Mouse (Mus musculus) embryonic facial prominence, embryonic 10.5 days (tissue): ENCODE measurements around the gene Afap1l2. TPM values are rescaled to one million over a fixed set of nuclear protein-coding genes. Genes with fewer than 3 reads are reported as not detected.
A peak's percentile ranks its signal among the peaks of the same experiment; 100 is the strongest.

Source experiments
- DNase-seq: peaks from one replicate; pipeline ENCODE4 v3.0.0-alpha.2; 2017; ENCODE audit warnings: low spot score
- H3K27ac ChIP-seq: fragments of 300-500 bp; sonication (generic); replicated peaks from 2 replicates; pipeline ENCODE4 v1.5.1; 2016; ENCODE audit warnings: mild to moderate bottlenecking
- H3K27me3 ChIP-seq: fragments of 300-500 bp; sonication (generic); replicated peaks from 2 replicates; pipeline ENCODE4 v1.6.1; 2016; ENCODE audit warnings: low read depth, mild to moderate bottlenecking; ENCODE audit not compliant: poor library complexity, severe bottlenecking
- H3K36me3 ChIP-seq: fragments of 300-500 bp; sonication (generic); replicated peaks from 2 replicates; pipeline ENCODE4 v1.6.1; 2016; ENCODE audit warnings: mild to moderate bottlenecking, moderate library complexity
- H3K4me1 ChIP-seq: fragments of 300-500 bp; sonication (generic); 2 replicates; pipeline ENCODE4 v1.6.1; 2016
- H3K4me3 ChIP-seq: fragments of 300-500 bp; sonication (generic); 2 replicates; pipeline ENCODE4 v1.5.1; 2016; ENCODE audit warnings: mild to moderate bottlenecking, moderate library complexity
- H3K9me3 ChIP-seq: fragments of 300-500 bp; sonication (generic); 2 replicates; pipeline ENCODE4 v1.6.1; 2016; ENCODE audit warnings: mild to moderate bottlenecking
- WGBS: fragments of 180-500 bp; shearing (Covaris S2); methylation state at CpG from one replicate; pipeline ENCODE4 v1.1.7; 2016; 5-methylcytosine and 5-hydroxymethylcytosine counted together
- polyA plus RNA-seq: library from polyadenylated mRNA; unstranded; fragments of >200 nt; fragmentation: Nextera tagmentation; extraction: Ambion mirVana; gene quantifications from 2 replicates; pipeline ENCODE4 v1.2.1, GENCODE M21; 2016

The Afap1l2 gene
- polyA plus RNA-seq, 1 experiment from 2014 or later, result 5.2 TPM

- no peak for DNase-seq
- Histone ChIP-seq H3K36me3 (no peaks in the 10 kb centered on the region), H3K27me3 (peaks cover 40% of the 10 kb centered on the region), H3K27ac (peak overlapping the region; percentile 40; the same call in 1 of the 2 replicates), H3K9me3 (no peaks in the 10 kb centered on the region), H3K4me3 (no peak overlapping the region), H3K4me1 (peaks cover 61% of the 10 kb centered on the region)
- 37% methylated on average over 7 of the region's 7 CpGs for WGBS
These were observed 4.6 kb downstream of the Afap1l2 start for GRCm38 (mm10) chr19:57003460-57003810.

GRCm38 (mm10) chr19:57002741-57003459 is 5.1 kb downstream of the Afap1l2 start:
- DNase-seq, result no peak
- Histone ChIP-seq H3K4me1 (peaks cover 60% of the 10 kb centered on the region), H3K4me3 (no peak overlapping the region), H3K36me3 (no peaks in the 10 kb centered on the region), H3K27ac (peak overlapping the region; percentile 40; the same call in 1 of the 2 replicates), H3K27me3 (peaks cover 35% of the 10 kb centered on the region), H3K9me3 (no peaks in the 10 kb centered on the region)
- WGBS, result 63% methylated on average over 12 of the region's 12 CpGs

DNA sequence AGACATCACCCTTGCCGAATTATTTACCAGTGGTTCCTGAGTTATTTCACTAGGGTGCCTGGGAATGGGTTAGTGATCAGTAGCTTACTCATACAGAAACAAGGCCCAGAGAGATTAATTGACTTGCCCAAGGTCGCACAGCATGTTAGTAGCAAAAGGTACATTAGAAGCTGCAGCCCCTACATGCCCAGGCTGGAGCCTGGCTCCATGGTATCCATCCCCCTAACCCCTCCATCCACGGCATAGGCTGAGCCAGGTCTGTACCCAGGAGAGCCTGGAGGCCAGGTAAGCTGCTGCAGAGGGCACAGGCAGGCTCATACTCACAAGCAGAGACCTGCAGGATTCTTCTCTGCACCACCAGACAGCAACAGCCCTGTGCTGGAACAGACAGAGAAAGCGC is 6.1 kb downstream of the Afap1l2 start:
- no peak overlapping the region; the same call in 1 of the 2 replicates for H3K27ac ChIP-seq
- WGBS, result 86% methylated on average over 4 of the region's 4 CpGs
- H3K9me3 ChIP-seq, result no peaks in the 10 kb centered on the region
- DNase-seq, result no peak
- no peaks in the 10 kb centered on the region for H3K36me3 ChIP-seq
- H3K4me3 ChIP-seq, result no peak overlapping the region
- peaks cover 60% of the 10 kb centered on the region for H3K4me1 ChIP-seq
- H3K27me3 ChIP-seq, result peaks cover 25% of the 10 kb centered on the region

DNA sequence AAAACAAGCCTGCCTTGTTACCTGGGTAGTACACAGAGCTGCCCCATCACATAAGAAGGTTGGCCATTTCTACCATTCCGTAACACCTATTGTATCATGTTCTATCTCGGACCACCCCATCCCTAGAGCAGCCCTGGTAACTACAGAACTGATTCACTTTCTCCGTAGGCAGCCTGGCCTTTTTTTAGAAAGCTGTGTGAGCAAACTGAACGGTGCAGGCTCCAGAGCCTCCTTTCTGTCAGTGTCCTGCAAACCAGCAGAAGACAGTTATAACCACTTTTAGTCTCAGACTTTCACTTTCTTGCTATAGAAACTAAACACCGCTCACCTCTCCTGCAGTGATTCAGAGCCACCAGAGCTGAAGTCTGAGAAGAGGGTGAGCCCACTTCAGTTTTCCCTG is 7.4 kb downstream of the Afap1l2 start:
- no peak for DNase-seq
- peaks cover 63% of the 10 kb centered on the region for H3K4me1 ChIP-seq
- peaks cover 12% of the 10 kb centered on the region for H3K27me3 ChIP-seq
- no peak overlapping the region for H3K4me3 ChIP-seq
- H3K9me3 ChIP-seq, result no peaks in the 10 kb centered on the region
- no peaks in the 10 kb centered on the region for H3K36me3 ChIP-seq
- WGBS, result 91% methylated on average over 5 of the region's 5 CpGs
- no peak overlapping the region for H3K27ac ChIP-seq

- H3K36me3 ChIP-seq, result no peaks in the 10 kb centered on the region
- no peak for DNase-seq
- peaks cover 66% of the 10 kb centered on the region for H3K4me1 ChIP-seq
- H3K4me3 ChIP-seq, result no peak overlapping the region
- 73% methylated on average over 2 of the region's 2 CpGs for WGBS
- 0 out of 2 replicates have a peak, but pooled peaks cover 3% of the 10 kb centered on the region for H3K27me3 ChIP-seq
- no peaks in the 10 kb centered on the region for H3K9me3 ChIP-seq
- H3K27ac ChIP-seq, result peak overlapping the region; percentile 36; the same call in 1 of the 2 replicates
These were observed 8.2 kb downstream of the Afap1l2 start for GRCm38 (mm10) chr19:56999781-57000180.

DNA sequence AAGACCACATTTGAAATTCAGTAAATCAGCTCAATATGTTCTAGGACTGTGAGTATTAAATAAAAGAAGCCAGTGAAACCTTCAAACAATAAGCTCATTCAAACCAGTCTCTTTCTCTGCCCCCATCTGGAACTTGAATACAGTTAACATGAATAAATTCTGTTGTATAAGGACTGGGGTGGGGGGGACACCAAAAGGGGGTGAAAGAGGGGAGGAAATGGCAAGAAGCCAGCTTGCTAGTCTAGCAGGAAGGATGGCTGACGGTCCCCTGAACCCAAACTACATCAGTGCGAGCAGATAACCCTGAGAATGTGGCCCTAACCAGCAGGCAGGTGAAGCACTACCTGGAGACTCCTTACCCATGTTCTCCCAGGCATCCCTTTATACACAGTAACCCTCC is 9.1 kb downstream of the Afap1l2 start:
- 66% methylated on average over 2 of the region's 2 CpGs for WGBS
- peak overlapping the region; percentile 36 for H3K27ac ChIP-seq
- H3K9me3 ChIP-seq, result no peaks in the 10 kb centered on the region
- no peak for DNase-seq
- H3K4me1 ChIP-seq, result peaks cover 66% of the 10 kb centered on the region
- H3K27me3 ChIP-seq, result no peaks in the 10 kb centered on the region
- H3K36me3 ChIP-seq, result no peaks in the 10 kb centered on the region
- no peak overlapping the region for H3K4me3 ChIP-seq

DNA sequence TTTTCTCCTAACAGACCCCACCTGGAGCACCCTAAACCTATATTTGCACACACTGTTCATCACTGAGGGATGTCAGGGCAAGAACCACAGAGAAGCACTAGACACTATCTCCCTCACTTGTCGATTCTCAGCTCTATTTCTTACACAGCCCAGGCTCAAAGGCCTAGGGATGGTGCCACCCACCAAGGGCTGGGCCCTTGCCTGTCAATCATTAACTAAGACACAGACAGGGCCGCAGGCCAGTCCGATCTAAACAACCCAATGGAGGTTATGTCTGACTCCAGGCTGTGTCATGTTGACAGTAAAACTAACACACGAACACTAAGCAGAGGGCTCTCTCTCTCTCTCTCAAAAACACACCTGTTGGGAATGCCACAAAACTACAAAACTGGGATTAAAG is 9.7 kb downstream of the Afap1l2 start:
- Histone ChIP-seq H3K36me3 (no peaks in the 10 kb centered on the region), H3K27ac (peak overlapping the region; percentile 36; the same call in 1 of the 2 replicates), H3K9me3 (no peaks in the 10 kb centered on the region), H3K4me3 (no peak overlapping the region), H3K27me3 (no peaks in the 10 kb centered on the region), H3K4me1 (peaks cover 62% of the 10 kb centered on the region)
- 71% methylated on average over 4 of the region's 4 CpGs for WGBS
- no peak for DNase-seq

DNA sequence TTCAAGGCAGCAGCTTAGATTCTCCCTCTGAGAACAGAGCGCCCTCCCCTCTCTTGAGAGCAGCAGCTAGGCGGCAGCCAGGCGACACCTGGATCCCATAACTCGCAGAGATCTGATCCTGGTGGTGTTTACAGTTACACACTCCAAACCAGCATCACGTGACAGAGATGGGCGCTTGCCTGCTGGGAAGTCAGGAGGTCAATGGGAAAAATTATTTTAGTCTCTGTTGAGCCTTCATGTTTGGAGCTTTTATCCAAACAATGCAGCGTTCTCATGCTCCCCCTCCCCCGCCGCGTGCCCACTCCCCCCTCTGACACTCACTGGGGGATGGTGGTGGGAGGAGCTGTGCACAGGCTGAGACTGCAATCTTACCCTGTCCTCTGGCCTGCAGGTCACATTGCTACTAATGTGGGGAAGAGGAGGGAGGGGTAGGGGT is 10.8 kb downstream of the Afap1l2 start:
- 3% methylated on average over 10 of the region's 10 CpGs for WGBS
- H3K4me1 ChIP-seq, result peaks cover 50% of the 10 kb centered on the region

GRCm38 (mm10) chr19:56995441-56995840 is 12.6 kb downstream of the Afap1l2 start:
- 89% methylated on average over 4 of the region's 4 CpGs for WGBS
- H3K4me3 ChIP-seq, result no peak overlapping the region
- 0 out of 2 replicates have a peak overlapping the region, but pooled peaks have one; percentile 15 for H3K27ac ChIP-seq
- peaks cover 56% of the 10 kb centered on the region for H3K4me1 ChIP-seq
- H3K27me3 ChIP-seq, result 0 out of 2 replicates have a peak, but pooled peaks cover 5% of the 10 kb centered on the region
- no peaks in the 10 kb centered on the region for H3K36me3 ChIP-seq
- H3K9me3 ChIP-seq, result no peaks in the 10 kb centered on the region
- DNase-seq, result no peak

More for the DNA sequence above, 10.8 kb downstream of the Afap1l2 start:
- H3K9me3 ChIP-seq, result no peaks in the 10 kb centered on the region
- no peaks in the 10 kb centered on the region for H3K27me3 ChIP-seq
- H3K36me3 ChIP-seq, result no peaks in the 10 kb centered on the region
- DNase-seq, result peak; percentile 88
- H3K27ac ChIP-seq, result peak overlapping the region; percentile 84
- peak overlapping the region; percentile 40 for H3K4me3 ChIP-seq

DNA sequence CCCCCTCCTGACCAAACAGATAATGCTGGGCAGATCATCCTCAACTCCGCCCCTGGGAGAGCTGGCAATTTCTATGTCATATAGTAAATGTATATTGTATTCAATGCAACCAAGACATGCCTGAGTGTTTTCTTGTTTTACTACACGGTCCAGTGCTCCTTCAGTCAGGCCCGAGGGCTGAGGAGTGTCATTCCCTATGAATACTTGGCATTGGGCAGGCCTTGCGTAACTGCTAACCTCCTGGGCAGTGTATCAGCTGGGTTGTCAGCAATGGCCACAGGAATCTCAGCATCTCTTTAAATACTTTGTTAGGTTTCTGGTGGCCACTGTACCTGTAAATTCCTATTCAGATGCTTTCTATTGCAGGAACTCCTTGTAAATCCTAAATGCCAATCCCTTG is 13.4 kb downstream of the Afap1l2 start:
- 75% methylated on average over 4 of the region's 4 CpGs for WGBS
- Histone ChIP-seq H3K27ac (no peak overlapping the region), H3K4me1 (peaks cover 63% of the 10 kb centered on the region)

GRCm38 (mm10) chr19:56993763-56994162 is 14.3 kb downstream of the Afap1l2 start:
- 86% methylated on average over 4 of the region's 4 CpGs for WGBS
- Histone ChIP-seq H3K27ac (no peak overlapping the region), H3K4me3 (no peak overlapping the region), H3K4me1 (peaks cover 63% of the 10 kb centered on the region), H3K27me3 (0 out of 2 replicates have a peak, but pooled peaks cover 5% of the 10 kb centered on the region), H3K36me3 (no peaks in the 10 kb centered on the region), H3K9me3 (no peaks in the 10 kb centered on the region)
- DNase-seq, result no peak

More for the DNA sequence above, 13.4 kb downstream of the Afap1l2 start:
- H3K27me3 ChIP-seq, result 0 out of 2 replicates have a peak, but pooled peaks cover 5% of the 10 kb centered on the region
- no peaks in the 10 kb centered on the region for H3K9me3 ChIP-seq
- no peak overlapping the region for H3K4me3 ChIP-seq
- DNase-seq, result no peak
- no peaks in the 10 kb centered on the region for H3K36me3 ChIP-seq

DNA sequence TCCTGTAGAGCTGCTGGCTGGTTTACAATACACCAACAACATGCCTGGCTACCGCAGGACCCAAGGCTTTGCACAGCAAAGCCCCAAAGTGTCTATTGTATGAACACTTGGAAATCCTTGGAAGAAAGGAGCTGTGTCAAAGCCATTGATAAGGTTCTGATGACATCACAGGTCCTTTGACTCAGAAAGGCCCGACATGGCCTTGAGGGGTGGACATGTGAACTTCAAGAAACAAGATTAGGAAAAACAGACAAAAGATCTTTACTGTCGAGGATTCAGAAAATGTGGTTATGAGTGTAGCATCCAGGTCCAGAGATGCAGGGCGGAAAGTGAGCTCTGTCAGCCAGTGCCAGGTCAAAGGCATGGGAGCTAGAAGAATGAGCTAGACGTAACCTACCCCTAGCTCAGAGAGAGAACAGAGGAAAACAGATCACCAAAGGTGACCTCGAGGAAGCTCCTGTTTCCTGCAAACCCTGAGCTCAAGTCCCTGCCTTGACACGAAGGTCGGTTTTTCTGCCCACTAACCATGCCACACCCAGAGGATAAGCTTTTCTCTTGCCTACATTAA is 15.0 kb downstream of the Afap1l2 start:
- H3K27ac ChIP-seq, result no peak overlapping the region

More for the DNA sequence above, 15.0 kb downstream of the Afap1l2 start:
- no peaks in the 10 kb centered on the region for H3K36me3 ChIP-seq
- no peaks in the 10 kb centered on the region for H3K9me3 ChIP-seq
- no peak overlapping the region for H3K4me3 ChIP-seq
- H3K27me3 ChIP-seq, result 0 out of 2 replicates have a peak, but pooled peaks cover 5% of the 10 kb centered on the region
- DNase-seq, result no peak
- H3K4me1 ChIP-seq, result peaks cover 63% of the 10 kb centered on the region
- WGBS, result 75% methylated on average over 8 of the region's 8 CpGs
